Mouse (Mus musculus): Measurements from ENCODE around the gene Bicdl2. TPM values are rescaled to one million over a fixed set of nuclear protein-coding genes. Genes with fewer than 3 reads are reported as not detected.

The Bicdl2 gene
- total RNA-seq (2021), result not detected
- long read RNA-seq, experiment 1, result 0 reads
- long read RNA-seq, experiment 2, result 0 reads

DNA sequence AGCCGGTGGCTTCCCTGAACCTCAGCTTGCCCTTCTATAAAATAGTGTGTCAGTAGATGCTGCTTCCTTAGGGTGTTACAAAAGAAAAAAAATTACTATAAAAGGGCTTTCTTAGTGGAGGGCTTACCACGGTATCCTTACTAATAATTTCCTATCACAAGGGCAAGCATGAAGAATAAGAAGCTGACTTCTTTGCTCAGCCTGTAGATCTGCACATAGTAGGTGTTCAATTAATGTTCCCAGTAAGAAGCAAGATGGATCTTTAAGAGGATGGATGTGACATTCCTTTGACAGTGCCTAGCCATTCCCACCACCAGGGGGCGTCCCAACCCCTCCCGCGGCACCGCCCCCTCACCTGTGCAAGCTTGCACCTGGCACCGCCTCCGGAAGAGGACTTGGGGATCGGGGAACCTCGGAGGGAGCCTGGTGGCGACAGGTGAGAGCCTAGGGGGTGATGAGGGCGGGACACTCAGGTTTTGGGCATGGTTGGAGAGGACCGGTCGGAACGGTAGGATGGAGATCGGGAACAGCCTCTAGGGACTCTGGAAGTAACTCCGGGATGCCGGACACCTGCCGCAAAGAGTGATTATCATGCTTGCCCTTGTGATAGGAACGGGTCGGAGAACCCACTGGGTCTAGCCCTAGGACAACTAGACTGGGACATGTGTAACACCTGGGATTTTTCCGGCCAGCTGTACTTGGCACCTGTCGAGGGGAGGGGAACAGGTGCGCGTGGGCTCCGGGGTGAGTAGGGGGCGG, at the start of gene Bicdl2:
Gene Bicdl2 (plus strand): TSS at position 390 of the 759 bp plus-strand sequence.
- DNase-seq (ENCODE audit: low spot score in 2 of 2), result peak in 1 of 2 experiments; percentile 33

GRCm38 (mm10) chr17:23617087-23617486, 43.2 kb upstream of the Bicdl2 start:
- DNase-seq (ENCODE audit: low spot score in 2 of 2), result no peak

GRCm38 (mm10) chr17:23620351-23620750, 40.0 kb upstream of the Bicdl2 start:
- DNase-seq (ENCODE audit: low spot score in 2 of 2), result no peak

GRCm38 (mm10) chr17:23627813-23628212, 32.5 kb upstream of the Bicdl2 start:
- no peak for DNase-seq (ENCODE audit: low spot score in 2 of 2)

DNA sequence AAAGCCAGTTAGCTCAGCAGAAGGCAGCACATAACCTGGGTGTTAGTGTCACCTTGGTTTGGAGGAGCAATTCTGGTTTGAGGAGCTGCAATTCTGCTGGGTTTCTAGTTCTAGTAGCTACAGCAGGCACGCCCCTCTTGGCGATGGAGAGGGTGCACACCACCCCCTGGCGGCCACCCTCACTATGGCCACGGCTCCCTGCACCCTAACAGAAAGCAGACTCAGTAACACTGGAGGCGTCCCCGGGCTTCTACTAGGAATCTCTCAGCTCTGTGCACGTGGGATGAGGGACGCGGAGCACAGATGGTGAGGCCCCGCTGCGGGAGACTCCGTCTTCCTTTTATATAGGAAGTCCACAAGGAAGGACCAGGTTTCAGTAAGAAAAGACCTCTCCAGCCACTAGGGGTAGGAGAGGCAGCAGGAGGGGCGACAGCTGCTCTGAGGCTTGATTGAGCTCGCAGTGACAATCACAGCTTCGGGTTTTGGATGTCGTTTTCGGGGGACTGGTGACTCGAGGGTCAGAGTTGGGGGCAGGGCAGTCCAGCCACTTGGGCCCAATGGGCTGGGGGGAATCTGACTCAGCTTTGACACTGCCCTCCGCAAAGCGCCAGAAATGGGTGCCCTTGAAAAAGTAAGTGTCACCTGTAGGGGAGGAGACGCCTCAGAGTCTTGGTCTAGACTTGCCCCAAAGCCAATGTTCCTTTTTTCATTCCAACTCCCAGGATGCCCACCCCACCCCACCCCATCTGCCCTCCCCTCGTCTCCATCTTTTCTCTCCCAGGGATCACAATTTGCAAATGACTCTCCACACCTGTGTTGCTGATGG, 29.9 kb upstream of the Bicdl2 start:
- DNase-seq (ENCODE audit: low spot score in 2 of 2), result peak; percentile 84 to 88

GRCm38 (mm10) chr17:23631241-23631640, 29.1 kb upstream of the Bicdl2 start:
- no peak for DNase-seq (ENCODE audit: low spot score in 2 of 2)

- DNase-seq (ENCODE audit: low spot score in 2 of 2), result no peak
Observed at GRCm38 (mm10) chr17:23644613-23645495, 15.5 kb upstream of the Bicdl2 start, which contains the start of gene Mmp25. TSS of gene Mmp25 (minus strand) at chr17:23645277.

GRCm38 (mm10) chr17:23645894-23646293, 14.4 kb upstream of the Bicdl2 start:
- DNase-seq (ENCODE audit: low spot score in 2 of 2), result no peak

DNA sequence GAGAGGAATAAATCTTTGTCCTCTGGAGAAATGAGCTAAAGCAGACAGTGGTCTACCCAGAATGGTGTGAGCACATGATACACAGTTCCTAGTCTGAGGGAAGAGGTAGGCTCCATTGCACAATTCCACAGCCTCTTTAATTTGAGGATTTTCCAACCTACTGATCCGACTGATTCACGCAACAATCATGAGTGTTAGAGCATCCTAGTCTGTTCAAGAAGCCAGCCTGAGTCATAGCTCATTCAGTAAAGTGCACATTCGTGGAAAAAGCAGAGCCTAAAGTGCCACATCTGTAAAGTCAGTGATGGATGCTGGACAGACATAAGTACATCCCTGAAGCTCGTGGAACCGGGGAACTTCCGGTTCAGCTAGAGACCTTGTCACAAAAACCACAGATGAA, 8.9 kb upstream of the Bicdl2 start:
- no peak for DNase-seq (ENCODE audit: low spot score in 2 of 2)

DNA sequence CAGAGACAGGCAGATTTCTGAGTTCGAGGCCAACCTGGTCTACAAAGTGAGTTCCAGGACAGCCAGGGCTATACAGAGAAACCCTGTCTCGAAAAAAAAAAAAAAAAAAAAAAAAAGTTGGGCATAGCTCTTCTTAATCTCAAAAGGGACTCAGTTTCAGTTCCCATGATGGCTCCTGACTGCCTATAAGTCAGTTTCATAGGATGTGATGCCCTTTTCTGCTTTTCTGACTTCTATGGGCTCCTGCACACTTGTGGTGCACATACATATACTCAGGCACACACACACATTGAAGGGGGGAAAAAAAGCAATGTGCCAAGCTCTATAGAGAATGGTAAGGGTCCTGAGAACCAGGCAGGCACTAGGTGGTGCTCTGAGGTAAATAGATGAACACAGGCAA, 7.0 kb upstream of the Bicdl2 start:
- DNase-seq (ENCODE audit: low spot score in 2 of 2), result no peak

DNA sequence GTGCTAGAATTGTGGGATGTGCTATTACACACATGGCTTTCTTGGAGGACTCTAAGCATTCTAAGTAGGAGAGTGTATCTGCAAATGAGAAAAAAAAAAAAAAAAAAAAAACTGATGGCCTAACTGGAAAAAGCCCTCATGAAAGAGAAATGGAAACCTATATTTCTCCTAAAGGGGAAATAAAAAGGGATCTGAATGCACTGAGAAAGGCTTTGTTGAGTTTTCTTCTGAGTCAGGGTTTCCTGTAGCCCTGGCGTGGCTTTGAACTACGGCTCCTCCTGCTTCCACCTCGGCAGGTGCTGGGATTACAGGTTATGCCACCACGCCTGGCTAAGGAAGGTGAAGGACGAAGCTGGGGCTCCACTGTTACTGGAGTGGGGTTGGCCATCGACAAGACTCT, 6.3 kb upstream of the Bicdl2 start:
- no peak for DNase-seq (ENCODE audit: low spot score in 2 of 2)

DNA sequence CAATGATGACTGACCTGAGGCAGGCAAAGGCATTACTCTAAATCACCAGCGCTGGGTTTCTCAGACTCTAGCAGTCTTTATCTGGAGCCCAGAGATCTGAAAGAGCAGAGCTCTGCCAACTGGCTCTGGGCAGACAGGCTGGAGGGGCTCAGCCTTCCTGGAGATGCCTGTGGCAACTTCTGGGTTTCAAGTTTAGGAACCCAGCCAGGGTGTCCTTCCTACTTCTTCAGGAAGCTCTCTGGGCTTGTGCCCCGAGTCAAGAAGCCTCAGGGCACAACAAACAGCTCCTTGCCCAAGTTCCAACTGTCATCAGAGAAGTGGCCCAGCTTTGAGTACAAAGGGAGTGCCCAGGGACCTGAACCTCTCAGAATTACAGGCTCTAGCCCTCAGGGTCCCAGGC, 5.9 kb upstream of the Bicdl2 start:
- no peak for DNase-seq (ENCODE audit: low spot score in 2 of 2)

- no peak for DNase-seq (ENCODE audit: low spot score in 2 of 2)
Observed at GRCm38 (mm10) chr17:23658450-23658849, 1.9 kb upstream of the Bicdl2 start.

DNA sequence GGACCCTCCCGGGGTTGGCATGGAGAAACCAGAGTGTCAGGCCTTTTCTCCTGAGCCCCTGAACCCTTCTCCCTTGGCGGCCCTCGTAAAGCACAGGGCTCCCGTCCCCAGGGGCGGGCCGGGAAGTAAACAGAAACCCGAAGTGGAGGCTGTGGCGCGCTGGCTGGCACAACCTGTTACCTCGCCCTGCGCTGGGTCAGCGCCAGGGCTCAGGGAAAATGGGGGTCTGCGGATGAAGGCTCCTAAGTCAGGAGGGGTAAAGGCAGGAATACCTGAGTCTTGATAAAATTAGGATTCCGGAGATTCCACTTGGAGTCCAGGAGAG, 532 bp downstream of the Bicdl2 start:
- DNase-seq (ENCODE audit: low spot score in 2 of 2), result no peak

DNA sequence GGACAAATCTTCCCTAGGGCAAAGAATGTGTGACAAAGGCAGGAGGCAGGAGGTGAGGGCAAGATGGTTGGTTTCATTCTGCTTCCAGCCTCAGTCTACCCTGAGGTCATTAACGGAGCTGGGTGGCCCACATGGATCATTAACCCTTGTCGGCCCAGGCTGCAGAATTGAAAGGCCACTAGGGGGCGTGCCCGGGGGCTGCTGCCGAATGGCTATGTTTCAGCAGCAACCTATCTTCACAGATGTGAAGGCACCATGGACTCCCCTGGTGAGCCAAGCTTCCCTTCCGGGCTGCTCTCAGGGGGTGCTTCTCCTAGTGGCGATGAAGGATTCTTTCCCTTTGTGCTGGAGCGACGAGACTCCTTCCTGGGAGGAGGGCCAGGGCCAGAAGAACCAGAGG, 1.2 kb downstream of the Bicdl2 start:
- no peak for DNase-seq (ENCODE audit: low spot score in 2 of 2)

DNA sequence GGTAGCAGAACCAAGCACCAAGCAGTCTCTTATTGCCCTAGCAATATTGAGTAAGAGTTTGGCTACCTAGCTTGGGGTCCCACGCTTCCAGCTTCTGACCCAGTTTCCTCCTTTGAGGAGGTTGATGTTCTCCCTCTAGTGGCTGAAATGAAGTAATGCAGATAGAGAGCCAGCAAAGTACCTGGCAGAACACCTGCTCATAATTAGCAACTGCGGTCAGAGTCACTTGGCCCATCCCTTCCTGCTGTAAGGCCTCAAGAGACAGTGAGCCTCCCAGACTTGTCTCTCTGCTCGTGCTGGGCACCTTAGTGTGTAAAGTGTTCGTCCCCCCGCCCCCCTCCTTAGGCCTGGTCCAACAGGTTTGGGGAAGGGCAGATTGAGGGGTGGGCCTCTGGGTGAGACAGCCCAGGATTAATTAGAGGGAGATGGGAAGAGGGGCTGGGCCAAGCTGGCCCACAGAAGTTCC, 4.3 kb downstream of the Bicdl2 start:
- DNase-seq (ENCODE audit: low spot score in 2 of 2), result no peak

GRCm38 (mm10) chr17:23665511-23665910, 5.2 kb downstream of the Bicdl2 start:
- no peak for DNase-seq (ENCODE audit: low spot score in 2 of 2)

- no peak for DNase-seq (ENCODE audit: low spot score in 2 of 2)
Observed at GRCm38 (mm10) chr17:23670516-23671074, 10.3 kb downstream of the Bicdl2 start.

DNA sequence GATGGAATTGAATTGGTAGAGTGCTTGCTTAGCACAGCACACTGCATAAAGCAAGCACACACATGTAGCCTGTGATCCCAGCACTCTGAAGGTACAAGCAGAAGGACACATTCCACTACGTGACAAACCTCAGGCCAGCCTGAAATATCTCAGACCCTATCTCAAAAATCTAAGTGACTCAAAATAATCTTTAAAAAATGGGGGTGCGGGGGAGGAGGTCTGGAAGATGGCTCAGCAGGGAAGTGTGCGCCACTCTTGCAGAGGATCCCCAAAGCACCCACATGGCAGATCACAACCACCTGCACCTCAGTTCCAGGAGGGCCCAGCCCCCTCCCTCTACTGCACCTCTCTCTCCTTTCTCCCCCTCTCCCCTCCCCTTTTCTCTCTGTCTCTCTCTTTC, 11.2 kb downstream of the Bicdl2 start:
- DNase-seq (ENCODE audit: low spot score in 2 of 2), result no peak

GRCm38 (mm10) chr17:23672761-23673160, 12.5 kb downstream of the Bicdl2 start:
- DNase-seq (ENCODE audit: low spot score in 2 of 2), result no peak

Measured in left cerebral cortex, adult 18-20 months (tissue).